Mouse (Mus musculus): ENCODE measurements around the gene Trpm3.

Gene Trpm3

DNA sequence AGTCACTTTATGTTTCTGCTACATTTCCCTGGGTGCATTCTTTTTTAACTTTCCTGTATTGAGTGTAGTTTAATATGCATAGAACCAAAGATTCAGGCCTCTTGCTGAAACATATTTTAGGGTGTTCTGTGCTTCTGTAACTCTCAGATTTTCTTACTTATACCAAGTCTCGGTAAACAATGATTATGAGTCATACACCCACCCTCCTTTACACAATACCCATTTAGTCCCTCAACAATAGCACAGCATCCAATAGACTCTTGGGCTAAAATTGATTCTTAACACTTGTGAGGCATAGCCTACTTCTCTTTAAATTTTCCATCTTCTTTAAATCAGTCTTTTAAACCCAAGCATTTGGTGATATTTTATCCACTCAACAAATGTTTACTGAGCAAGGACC lies 709.4 kb downstream of the Trpm3 start:
- DNase-seq (ENCODE audit: low spot score): no peak

DNA sequence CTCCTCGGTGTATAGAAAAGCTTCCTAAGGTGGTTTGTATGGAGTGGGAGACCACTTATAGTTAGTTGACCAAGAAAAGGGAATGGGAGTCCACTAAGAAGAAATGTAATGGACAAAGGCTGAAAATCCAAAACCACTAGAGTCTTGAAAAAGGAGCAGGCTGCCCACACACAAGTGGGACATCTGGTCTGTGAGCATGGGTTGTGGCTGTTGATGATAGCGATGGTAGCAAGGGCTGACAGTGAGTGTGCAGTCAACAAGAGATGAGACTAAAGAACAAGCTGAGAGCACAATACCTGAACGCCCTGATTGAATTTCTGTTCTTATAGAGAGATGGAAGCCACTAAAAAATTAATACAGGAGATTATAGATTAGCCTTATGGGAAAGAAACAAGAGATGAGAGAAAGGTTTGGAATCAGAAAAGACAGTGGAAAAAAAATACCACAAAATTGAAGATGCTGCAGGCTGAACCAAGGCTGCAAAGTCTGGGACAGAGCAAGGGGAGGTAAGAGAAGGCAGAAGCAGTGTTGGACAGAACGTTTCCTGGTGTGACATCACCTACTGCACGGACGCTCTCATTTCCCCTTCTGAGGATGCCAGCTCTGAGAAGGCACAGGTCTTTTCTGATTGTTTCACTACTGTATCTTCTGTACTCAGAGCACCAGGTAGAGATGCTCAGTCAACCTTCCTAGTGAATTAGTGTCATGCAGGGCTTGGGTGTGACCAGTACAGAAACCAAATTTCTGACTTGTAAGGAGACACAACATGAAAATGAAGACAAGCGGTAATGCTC lies 710.1 kb downstream of the Trpm3 start:
- DNase-seq (ENCODE audit: low spot score): no peak

DNA sequence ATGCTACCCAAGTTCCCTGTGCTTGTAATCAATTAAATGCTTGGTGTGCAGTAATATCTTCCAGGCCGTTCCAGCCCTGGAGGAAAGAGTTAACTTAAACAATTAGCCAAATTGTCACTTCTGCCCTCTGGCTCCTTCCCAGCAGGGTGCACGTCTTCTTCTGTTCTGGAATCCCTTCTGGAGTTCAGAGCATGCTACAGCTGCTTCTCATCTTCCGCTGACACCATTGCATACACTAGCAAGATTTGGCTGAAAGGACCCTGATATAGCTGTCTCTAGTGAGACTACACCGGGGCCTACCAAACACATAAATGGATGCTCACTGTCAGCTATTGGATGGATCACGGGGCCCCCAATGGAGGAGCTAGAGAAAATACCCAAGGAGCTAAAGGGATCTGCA lies 712.6 kb downstream of the Trpm3 start:
- DNase-seq (ENCODE audit: low spot score): peak; percentile 37

DNA sequence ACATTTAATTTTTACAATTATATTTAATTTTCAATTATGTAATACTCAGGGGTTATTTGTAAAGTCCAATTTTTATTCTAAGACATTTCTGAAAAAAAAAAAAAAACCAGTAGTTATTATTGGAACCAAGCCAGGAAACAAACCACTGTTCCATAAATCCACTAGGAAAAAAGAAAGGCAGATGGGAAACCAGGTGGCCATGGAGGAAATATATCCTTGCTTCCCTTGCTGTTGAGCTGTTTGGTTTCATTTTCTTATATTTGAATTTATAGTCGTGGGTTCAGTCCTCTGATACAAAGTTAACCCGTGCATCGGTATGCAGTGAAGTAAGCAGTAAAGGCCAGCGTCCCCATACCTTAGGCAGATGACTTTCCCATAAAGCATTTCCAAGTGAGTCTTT lies 720.8 kb downstream of the Trpm3 start:
- no peak for DNase-seq (ENCODE audit: low spot score)

DNA sequence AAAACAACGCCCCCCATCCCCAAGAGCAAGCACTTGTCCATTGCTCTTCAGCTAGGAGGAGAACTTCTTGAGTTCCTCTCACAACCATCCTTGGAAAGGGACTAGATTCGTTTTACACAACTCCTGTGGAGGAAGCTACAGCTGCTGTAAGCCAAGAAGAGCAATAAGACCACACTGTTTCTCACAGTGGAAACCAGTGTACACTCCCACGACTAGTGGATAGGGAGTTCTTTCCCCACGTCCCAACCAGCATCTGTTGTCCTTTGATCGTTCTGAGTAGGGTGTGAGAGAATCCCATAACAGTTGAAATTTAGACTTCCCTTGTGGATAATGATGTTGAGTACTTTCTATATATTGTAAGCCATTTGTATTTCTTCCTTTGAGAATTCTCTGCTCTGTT lies 728.6 kb downstream of the Trpm3 start:
- no peak for DNase-seq (ENCODE audit: low spot score)

DNA sequence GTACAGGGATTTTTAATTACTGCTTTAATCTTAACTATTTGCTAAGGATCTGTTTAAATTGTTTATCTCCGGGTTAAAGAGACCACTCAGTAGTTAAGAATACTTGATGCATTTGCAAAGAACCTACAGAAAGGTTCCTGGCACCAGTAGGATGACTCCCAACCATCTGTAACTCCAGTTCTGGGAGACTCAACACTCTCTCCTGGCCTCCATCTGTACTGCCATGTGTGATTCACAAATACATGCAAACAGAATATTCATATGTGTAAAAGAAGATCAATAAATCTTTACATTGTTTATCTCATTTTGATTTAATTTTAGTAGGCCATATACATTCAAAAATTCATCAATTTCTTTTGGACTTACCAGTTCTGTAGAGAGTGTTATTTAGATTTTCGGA lies 731.0 kb downstream of the Trpm3 start:
- DNase-seq (ENCODE audit: low spot score): no peak

DNA sequence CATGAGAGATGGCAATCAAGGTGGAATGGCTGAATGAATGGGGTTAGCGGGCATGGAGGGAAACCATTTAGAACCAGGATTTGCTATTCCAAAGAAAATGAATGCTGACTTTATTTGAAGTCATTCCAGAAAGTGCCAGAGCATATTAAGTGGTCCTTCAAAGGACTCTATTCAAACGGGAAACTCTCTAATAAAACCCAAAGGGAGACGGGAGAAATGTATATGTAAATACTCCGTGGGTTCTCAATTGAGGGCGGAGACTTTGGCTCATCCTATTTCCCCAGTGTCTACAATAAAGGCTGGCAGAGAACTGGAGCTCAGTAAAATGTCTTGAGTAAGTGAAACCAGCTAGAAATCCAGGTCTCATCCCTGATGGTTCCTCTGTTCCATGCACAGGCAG lies 733.6 kb downstream of the Trpm3 start:
- DNase-seq (ENCODE audit: low spot score): no peak

DNA sequence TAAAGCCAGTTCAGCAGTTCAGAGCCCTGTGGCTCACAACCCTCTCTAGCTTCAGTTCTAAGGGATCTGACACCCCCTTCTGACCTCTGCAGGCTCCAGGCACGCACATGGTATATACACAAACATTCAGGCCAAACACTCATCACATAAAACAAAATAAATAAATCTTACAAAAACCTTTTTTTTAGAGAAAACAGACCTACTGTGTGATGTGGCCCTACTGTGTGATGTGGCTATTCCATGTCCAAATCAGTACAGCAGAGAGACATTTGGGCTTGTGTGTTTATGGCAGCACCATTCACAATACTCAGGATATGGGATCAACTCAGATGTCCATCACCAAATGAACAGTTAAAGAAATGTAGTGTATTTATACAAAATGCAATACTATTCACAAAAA lies 741.4 kb downstream of the Trpm3 start:
- DNase-seq (ENCODE audit: low spot score): no peak

DNA sequence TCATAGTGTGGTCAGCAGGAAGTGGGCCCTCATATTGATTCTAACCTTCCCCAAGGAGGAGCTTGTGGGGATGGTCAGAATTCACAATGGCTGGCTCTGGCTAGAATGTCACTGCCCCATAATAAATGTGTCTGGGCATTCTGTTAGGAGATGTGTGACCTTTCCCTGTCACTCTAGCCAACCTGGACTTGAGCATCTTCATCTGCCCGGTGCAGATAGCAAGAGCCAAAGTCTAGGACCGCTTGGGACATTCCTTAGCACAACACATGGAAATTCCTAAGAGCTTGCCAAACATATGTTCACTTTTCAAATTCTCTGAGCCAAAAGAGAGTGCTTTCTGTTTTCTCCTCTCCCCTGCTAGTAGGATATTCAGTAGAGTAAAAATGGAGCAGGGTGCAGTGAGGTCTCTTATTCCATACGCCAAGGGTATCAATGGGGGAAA lies 743.8 kb downstream of the Trpm3 start:
- no peak for DNase-seq (ENCODE audit: low spot score)

DNA sequence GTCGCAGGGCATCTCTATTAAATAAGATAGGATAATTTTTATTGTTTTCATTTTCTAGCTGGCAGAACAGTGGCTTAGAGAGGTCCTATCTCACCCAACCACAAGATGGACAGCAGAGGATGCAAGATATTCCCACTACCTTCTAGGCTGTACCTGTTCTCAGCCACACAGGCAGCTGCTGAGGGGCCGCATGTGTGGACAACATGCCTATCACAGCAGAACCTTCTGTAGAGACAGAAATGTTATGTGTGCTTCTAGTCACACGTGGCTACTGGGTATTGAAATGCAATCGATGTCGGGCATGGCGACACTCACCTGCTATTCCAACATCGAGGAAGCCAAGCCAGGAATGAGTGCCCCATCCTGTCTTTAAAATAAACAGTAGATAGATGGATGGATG lies 744.3 kb downstream of the Trpm3 start:
- no peak for DNase-seq (ENCODE audit: low spot score)

DNA sequence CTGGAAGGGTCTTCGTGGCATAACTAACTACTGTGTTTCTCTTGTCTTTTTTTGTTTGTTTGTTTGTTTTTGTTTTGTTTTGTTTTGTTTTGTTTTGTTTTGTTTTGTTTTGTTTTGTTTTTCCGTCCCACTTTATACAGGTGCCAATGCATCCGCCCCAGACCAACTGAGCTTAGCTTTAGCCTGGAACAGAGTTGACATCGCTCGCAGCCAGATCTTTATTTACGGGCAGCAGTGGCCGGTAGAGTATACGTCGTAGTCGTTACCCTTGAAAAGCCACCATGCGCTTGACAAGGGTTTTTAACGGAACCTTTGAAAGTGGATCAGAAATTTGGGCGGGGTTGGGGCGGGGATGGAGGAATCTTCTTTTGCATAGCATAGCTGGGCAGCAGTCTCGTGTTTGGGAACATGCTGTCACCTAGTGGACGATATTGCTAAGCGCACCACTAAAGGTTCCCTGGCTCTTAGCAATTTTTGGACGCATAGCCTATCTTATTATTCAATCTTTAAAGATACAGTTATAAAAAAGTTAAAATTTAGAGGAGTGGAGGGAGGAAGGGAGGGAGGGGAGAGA lies 745.0 kb downstream of the Trpm3 start:
- DNase-seq (ENCODE audit: low spot score): peak; percentile 81

DNA sequence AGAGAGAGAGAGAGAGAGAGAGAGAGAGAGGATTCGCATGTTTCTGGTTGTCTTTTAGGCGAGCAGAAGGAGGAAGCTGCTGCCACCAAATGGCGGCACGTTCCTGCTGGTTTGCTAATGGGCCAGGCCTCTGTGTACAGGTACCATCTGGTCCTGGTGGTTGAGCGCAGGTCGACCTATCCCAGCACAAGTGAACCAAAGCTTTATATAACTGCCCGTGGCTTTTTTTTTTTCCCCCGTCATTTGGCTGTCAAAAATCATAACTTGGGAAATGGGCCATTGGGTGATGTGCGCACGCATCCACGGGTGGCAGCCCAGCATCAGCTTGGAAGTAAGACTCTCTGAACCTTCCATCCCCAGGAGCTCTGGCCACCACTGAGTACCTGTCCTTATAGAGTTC lies 745.5 kb downstream of the Trpm3 start:
- DNase-seq (ENCODE audit: low spot score): no peak

DNA sequence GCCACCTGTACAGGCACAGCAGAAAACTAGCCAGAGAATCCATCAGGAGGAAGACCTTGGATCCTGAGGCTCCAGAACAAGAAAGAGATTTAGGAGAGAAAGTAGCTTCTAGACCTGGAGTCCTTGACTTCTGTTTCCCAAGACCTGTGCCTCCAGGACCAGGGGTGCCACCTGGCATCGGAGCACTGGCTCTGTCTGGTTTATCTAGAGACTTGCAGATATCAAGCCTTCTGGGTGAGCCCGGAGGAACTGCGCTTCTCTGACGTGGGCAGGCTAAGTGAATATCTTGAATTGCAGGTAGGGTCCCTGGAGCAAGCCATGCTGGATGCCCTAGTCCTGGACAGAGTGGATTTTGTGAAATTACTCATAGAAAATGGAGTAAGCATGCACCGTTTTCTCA lies 746.2 kb downstream of the Trpm3 start:
- no peak for DNase-seq (ENCODE audit: low spot score)

DNA sequence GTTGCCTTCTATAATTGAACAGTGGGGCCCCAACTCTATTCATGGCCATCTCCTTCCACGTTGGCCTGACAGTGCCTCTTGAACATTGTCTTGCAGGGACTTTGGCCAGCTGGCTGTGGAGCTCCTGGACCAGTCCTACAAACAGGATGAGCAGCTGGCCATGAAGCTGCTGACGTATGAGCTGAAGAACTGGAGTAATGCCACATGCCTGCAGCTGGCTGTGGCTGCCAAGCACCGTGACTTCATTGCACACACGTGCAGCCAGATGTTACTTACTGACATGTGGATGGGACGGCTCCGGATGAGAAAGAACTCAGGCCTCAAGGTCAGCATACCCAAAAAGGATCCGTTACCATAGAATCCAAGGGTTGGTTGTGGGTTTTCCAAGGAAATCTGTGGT lies 763.0 kb downstream of the Trpm3 start:
- no peak for DNase-seq (ENCODE audit: low spot score)

DNA sequence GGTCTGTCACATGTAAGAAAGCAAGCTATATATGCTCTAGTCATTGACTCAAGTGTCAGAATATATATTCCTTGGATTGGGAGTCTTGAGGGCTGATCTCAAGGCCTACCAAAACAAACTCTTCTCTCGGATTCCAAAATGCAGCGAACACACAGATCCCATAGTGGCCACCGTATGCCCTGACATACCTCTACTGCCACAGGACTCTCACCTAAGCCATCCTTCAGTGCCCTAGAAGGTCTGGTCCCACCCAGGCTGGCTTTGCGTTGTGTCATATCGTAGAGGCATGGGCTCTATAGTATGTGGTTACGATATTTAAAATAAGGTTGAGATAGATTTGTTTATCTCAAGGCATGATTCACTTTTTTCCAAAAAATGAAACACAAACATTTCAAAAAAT lies 763.5 kb downstream of the Trpm3 start:
- no peak for DNase-seq (ENCODE audit: low spot score)

DNA sequence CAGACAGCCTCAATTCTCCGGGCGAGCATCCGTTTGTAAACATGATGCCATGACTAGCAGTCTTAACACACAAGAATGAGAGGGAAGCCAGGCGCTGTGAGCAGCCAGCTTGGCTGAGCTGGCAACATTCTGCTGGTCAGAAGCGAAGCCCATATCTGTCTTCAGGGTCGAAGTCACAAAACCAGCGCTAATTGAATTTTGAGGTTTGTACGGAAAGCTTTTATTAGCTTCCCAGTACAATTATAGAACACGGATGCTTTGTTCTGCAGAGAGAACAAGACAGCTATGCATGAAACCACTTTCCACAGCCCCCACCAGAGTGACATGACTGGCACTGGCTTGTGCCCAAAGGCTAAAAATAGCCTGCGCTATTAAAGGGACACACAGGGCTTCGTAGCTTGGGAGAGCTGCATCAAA lies 766.2 kb downstream of the Trpm3 start:
- no peak for DNase-seq (ENCODE audit: low spot score)

DNA sequence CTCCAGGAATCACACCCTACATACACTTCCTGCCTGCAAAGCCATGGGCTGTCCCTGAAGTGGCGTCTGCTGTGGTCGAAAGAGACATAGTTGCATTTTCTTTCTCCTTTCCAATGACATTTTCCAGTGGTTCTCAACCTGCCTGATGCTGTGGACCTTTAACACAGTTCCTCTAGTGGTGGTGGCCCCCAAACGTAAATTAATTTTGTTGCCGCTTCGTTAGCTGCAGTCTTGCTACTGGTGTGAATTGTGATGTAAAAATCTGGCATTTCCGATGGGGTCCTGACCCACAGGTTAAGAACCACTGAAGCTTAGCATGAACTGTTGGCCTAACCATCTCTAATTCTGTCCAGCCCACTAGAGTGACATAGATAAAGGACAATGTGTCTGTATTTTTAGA lies 771.8 kb downstream of the Trpm3 start:
- no peak for DNase-seq (ENCODE audit: low spot score)

DNA sequence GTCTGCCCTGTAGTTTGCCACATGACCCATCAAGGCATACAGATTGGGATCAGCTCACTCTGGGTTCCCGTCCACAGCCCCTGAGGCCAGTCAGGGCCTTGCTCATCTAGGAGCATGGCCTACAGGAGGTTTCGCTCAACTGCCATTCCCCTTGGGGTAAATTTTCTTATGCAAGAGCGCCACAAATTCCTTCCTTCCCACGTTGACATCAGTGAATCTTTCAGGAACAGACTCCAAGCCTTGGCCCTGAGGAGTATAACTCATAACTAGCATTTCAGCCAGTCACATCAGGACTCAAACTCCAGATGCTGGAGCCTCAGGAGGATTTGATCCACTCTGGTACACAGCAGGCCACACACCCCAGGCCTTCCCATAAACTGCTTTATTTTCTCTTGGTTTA lies 774.1 kb downstream of the Trpm3 start:
- no peak for DNase-seq (ENCODE audit: low spot score)

DNA sequence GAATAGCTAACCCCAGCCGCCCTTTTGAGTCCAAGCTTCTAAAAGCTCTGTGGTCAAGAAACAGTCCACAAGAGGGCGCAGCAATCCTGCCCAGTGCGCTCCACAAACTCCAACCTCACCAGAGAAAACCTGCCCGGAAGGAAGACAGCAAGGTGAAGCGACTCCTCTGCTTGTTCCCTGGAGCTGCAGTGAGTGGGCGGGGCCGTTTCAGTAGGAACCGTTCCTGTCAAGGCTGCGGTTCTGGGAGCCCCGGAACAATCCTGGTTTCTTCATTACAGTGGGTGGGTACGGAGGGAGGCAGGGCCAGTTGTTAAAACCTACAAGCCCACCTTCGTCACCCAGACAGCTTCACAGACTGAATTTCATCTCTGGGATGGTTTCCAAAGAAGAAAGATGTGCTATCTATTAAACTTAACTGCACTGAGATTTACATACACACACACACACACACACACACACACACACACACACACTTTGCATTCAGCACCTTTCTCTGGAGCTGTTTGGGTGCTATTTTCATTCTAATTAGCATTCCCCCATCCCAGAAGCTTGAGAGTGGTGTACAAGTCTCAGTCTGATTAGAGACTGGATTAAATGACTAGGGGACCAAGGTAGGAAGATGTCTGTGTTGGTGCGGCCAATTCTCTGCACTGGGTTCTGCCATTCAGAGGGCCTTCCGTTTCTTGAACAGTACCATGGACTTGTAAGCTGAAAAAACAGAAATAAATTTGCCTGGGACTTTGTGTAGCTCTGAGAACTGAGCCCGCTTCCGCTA lies 777.2 kb downstream of the Trpm3 start:
- peak; percentile 92 for DNase-seq (ENCODE audit: low spot score)

DNA sequence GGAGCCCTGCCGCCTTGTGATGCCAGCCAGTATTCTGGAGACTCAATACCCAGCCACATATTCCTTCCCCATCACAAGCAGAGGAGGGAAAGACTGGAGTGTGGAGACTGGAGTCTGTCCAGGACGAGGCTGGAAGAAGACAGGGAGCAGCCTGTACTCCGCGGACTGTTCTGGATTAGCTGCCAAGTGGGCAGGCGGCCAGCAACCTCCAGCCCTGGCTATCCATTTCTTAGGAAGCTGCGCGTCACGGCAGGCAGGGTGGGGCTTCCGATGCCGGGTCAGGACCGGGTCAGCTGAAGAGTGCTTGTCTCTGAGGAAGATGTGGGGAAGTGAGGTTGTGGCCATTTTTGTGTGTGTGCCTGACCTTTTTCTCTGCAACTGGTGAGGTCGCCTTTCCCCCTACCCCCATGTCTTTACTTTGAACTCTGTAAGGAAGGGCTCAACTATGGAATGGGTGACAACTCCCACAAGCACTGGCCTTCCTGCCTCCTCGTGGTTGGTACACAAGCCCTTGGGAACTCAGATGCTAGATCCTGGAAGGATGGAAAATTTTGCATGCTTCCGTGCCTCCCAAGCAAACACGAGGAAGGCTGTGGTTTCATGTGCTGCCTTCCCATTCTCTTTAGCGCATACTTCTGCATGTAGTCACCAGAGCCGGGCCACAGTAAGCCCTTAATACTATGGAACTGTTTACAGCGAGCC lies 777.9 kb downstream of the Trpm3 start:
- peak; percentile 27 for DNase-seq (ENCODE audit: low spot score)

DNA sequence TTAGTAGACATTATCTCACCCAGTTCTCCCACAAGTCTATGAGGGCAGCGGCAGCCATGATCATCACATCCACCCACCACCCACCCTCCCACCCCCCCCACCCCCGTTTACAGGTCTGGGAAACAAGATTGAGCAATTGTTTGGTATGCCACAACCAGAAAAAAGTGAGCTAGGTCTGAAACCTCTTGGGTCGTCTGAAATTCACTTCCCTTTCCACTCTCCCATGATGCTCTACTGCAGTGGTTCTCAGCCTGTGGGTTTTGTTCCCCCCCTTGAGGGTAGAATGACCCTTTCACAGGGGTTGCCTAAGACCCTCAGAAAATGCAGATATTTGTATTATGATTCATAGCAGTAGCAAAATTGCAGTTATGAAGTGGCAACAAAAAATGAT lies 778.5 kb downstream of the Trpm3 start:
- no peak for DNase-seq (ENCODE audit: low spot score)

DNA sequence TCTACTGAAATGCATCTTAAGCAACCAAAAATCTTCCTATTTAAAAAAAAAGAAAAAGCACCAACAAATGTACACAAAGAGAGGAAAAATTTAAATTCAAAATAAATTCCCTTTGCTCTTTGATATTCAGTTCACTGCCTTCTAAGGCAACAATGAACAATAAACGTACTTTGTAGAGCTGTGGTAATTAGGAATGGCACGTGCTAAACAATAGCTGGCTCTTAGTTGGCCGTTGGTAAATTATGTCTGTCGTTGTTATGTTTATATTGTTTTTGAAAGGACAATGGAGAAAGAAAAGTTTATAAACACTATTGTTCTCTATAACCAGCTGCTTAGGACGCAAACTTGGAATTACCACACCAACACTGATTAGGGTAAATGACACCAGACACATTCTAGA lies 782.1 kb downstream of the Trpm3 start:
- DNase-seq (ENCODE audit: low spot score): no peak
